Comparison of ENCODE assay signal across 25 mouse cellular contexts in genomic region chr14:30913404-30913803, GRCm38 (mm10). TPM values are rescaled to one million over a fixed set of nuclear protein-coding genes. Genes with fewer than 3 reads are reported as not detected.
DNase-seq lines count a peak whose midpoint lies in the region; ATAC-seq and TF ChIP-seq lines count a peak whose summit lies in the region.
"Had no signal": no experiment of that assay in that cellular context is flagged by ENCODE, and none has a peak within 500 bp of the region (broad histone marks: within the 10 kb centered on the region; RNA-seq: fewer than 3 reads in every experiment).

No protein-coding gene starts in this region.

- peak; percentile 51 for ATAC-seq in lung, postnatal 0 days
- ATAC-seq in heart, embryonic 12.5 days (ENCODE audit: insufficient number of reproducible peaks, low FRiP score) = no peak
- ATAC-seq: forebrain, embryonic 15.5 days; midbrain, embryonic 15.5 days had no signal

- H3K4me1 ChIP-seq in lung, postnatal 0 days (ENCODE audit: insufficient read depth, low read depth, low read length) = peaks cover 4% of the 10 kb centered on the region; the same call in 1 of the 2 replicates
- no peaks in the 10 kb centered on the region for H3K4me1 ChIP-seq in lung, adult 2 months (ENCODE audit: control insufficient read depth, insufficient read depth, low read length)
- no peaks in the 10 kb centered on the region for H3K4me1 ChIP-seq in heart, embryonic 12.5 days (replicated peaks)
- H3K4me1 ChIP-seq: forebrain, embryonic 15.5 days; midbrain, embryonic 15.5 days; stomach, embryonic 15.5 days had no signal

- WGBS in lung, postnatal 0 days = 54% methylated on average over 5 of the region's 5 CpGs
- WGBS in lung, adult 2 months = 54% methylated on average over 5 of the region's 5 CpGs
- WGBS in heart, embryonic 12.5 days = 72% methylated on average over 5 of the region's 5 CpGs

- H3K27me3 ChIP-seq in lung, postnatal 0 days (replicated peaks; ENCODE audit: insufficient read depth, low read length) = no peaks in the 10 kb centered on the region
- no peaks in the 10 kb centered on the region for H3K27me3 ChIP-seq in heart, embryonic 12.5 days (replicated peaks)
- H3K27me3 ChIP-seq: forebrain, embryonic 15.5 days; midbrain, embryonic 15.5 days; stomach, embryonic 15.5 days had no signal

- no peak for TF ChIP-seq CTCF in lung, postnatal 0 days (IDR thresholded peaks at IDR 0.05)
- TF ChIP-seq CTCF in lung, adult 2 months (IDR thresholded peaks at IDR 0.05; ENCODE audit: insufficient read depth, low read length) = no peak
- no peak for TF ChIP-seq CTCF in brain, embryonic 14.5 days (IDR thresholded peaks at IDR 0.05; ENCODE audit: borderline replicate concordance, extremely low read depth, insufficient read depth, insufficient read length)

- peak; percentile 22 for DNase-seq in gastrocnemius, postnatal 10 days
- no peak for DNase-seq in gastrocnemius, adult 8-10 months (ENCODE audit: low spot score in 2 of 2)
- peak; percentile 42 for DNase-seq in lung, postnatal 0 days (ENCODE audit: low spot score)
- DNase-seq in lung, adult 2 months = no peak
- DNase-seq in brain, embryonic 14.5 days (ENCODE audit: low read depth) = peak; percentile 20
- DNase-seq in kidney, postnatal 25 days = peak; percentile 74 to 78
- no peak for DNase-seq in neural tube, embryonic 10.5 days (ENCODE audit: extremely low spot score, low spot score)
- DNase-seq: cerebellum, adult 2 months; right cerebral cortex, postnatal 14 days had no signal

- no peak overlapping the region for H3K4me3 ChIP-seq in lung, postnatal 0 days (ENCODE audit: low read depth, low read length)
- no peak overlapping the region for H3K4me3 ChIP-seq in lung, adult 2 months (replicated peaks; ENCODE audit: extremely low read depth, low read depth, low read length)
- H3K4me3 ChIP-seq in heart, embryonic 12.5 days = no peak overlapping the region
- H3K4me3 ChIP-seq: erythroblast, embryonic 14.5 days; forebrain, embryonic 15.5 days; midbrain, embryonic 15.5 days; stomach, embryonic 15.5 days had no signal

- no peak overlapping the region for H3K27ac ChIP-seq in lung, postnatal 0 days (ENCODE audit: low read length)
- no peak overlapping the region for H3K27ac ChIP-seq in heart, embryonic 12.5 days (ENCODE audit: poor library complexity, severe bottlenecking)
- H3K27ac ChIP-seq: forebrain, embryonic 15.5 days; liver, embryonic 14.5 days; macrophage; midbrain, embryonic 15.5 days; stomach, embryonic 15.5 days had no signal

- no peaks in the 10 kb centered on the region for H3K36me3 ChIP-seq in lung, postnatal 0 days (ENCODE audit: insufficient read depth, low read length)
- no peaks in the 10 kb centered on the region for H3K36me3 ChIP-seq in heart, embryonic 12.5 days
- H3K36me3 ChIP-seq: forebrain, embryonic 15.5 days; midbrain, embryonic 15.5 days; stomach, embryonic 15.5 days had no signal

- H3K9me3 ChIP-seq in lung, postnatal 0 days (ENCODE audit: low read length) = no peaks in the 10 kb centered on the region
- H3K9me3 ChIP-seq in heart, embryonic 12.5 days (replicated peaks) = no peaks in the 10 kb centered on the region
- H3K9me3 ChIP-seq: forebrain, embryonic 15.5 days; midbrain, embryonic 15.5 days; stomach, embryonic 15.5 days had no signal

- no peak for TF ChIP-seq EP300 in lung, postnatal 0 days (IDR thresholded peaks at IDR 0.05)

- H3K4me2 ChIP-seq in lung, postnatal 0 days (replicated peaks; ENCODE audit: low read depth, low read length) = no peak overlapping the region
- H3K4me2 ChIP-seq in heart, embryonic 12.5 days = no peak overlapping the region
- H3K4me2 ChIP-seq: forebrain, embryonic 15.5 days; midbrain, embryonic 15.5 days; stomach, embryonic 15.5 days had no signal

- H3K9ac ChIP-seq in lung, postnatal 0 days (replicated peaks; ENCODE audit: low read depth) = no peak overlapping the region
- H3K9ac ChIP-seq in heart, embryonic 12.5 days = no peak overlapping the region
- H3K9ac ChIP-seq: forebrain, embryonic 15.5 days; liver, embryonic 14.5 days; midbrain, embryonic 15.5 days; stomach, embryonic 15.5 days had no signal

- TF ChIP-seq POLR2A in lung, adult 2 months (IDR thresholded peaks at IDR 0.05; ENCODE audit: borderline replicate concordance, extremely low read depth, low read depth, low read length) = no peak
- TF ChIP-seq POLR2A in brain, embryonic 14.5 days (IDR thresholded peaks at IDR 0.05; ENCODE audit: borderline replicate concordance, extremely low read depth, insufficient read depth, insufficient read length, poor library complexity, severe bottlenecking) = no peak

RNA-seq across cellular contexts. Expression of gene Itih3, which starts 10.2 kb away (rescaled TPM):
- under 1 TPM; 0.28 to 0.93 TPM for total RNA-seq in gastrocnemius, postnatal 10 days (2021)
- total RNA-seq in gastrocnemius, adult 8-10 months (2022) = under 1 TPM in 3 of 4 experiments, not detected in 1; 0.15 to 0.51 (median 0.40) TPM
- polyA plus RNA-seq in lung, postnatal 0 days (2015; fragmentation: Nextera tagmentation; extraction: Ambion mirVana) = 2.2 and 2.5 TPM in 2 replicates
- 0.87 and 1.1 TPM in 2 replicates for polyA plus RNA-seq in lung, adult 2 months (2012; rRNA removed)
- 0.47 and 1.7 TPM in 2 replicates for polyA plus RNA-seq in brain, embryonic 14.5 days (2012; rRNA removed)
- 1.4 and 2.2 TPM in 2 replicates for polyA plus RNA-seq in heart, embryonic 12.5 days (2016; fragmentation: Nextera tagmentation; extraction: Ambion mirVana)
- total RNA-seq: common myeloid progenitor, adult 5-6 weeks; granulocyte monocyte progenitor cell, adult 5-6 weeks; hematopoietic stem cell, adult 5-6 weeks had no signal
- polyA plus RNA-seq: macrophage had no signal

RNA-seq across cellular contexts. Expression of gene Itih4, which starts 27.1 kb away (rescaled TPM):
- total RNA-seq in gastrocnemius, postnatal 10 days (2021) = 1 to 10 TPM in 1 of 2 experiments, under 1 TPM in 1; 0.31 to 1.0 TPM
- total RNA-seq in gastrocnemius, adult 8-10 months (2022) = under 1 TPM in 1 of 4 experiments, not detected in 3; 0.48 TPM
- 6.7 and 7.9 TPM in 2 replicates for polyA plus RNA-seq in lung, postnatal 0 days (2015; fragmentation: Nextera tagmentation; extraction: Ambion mirVana)
- 37.7 and 43.4 TPM in 2 replicates for polyA plus RNA-seq in lung, adult 2 months (2012; rRNA removed)
- 0.04 and 0.10 TPM in 2 replicates for polyA plus RNA-seq in brain, embryonic 14.5 days (2012; rRNA removed)
- polyA plus RNA-seq in heart, embryonic 12.5 days (2016; fragmentation: Nextera tagmentation; extraction: Ambion mirVana) = 0.17 TPM in 1 of 2 replicates, not detected in the other
- total RNA-seq: common myeloid progenitor, adult 5-6 weeks; granulocyte monocyte progenitor cell, adult 5-6 weeks; hematopoietic stem cell, adult 5-6 weeks had no signal
- polyA plus RNA-seq: embryonic facial prominence, embryonic 11.5 days; forebrain, embryonic 15.5 days; limb, embryonic 11.5 days; macrophage; midbrain, embryonic 15.5 days had no signal

RNA-seq across cellular contexts. Expression of gene Itih1, which starts 29.7 kb away (rescaled TPM):
- total RNA-seq in gastrocnemius, postnatal 10 days (2021) = under 1 TPM in 1 of 2 experiments, not detected in 1; 0.34 TPM
- total RNA-seq in gastrocnemius, adult 8-10 months (2022) = under 1 TPM in 1 of 4 experiments, not detected in 3; 0.11 TPM
- polyA plus RNA-seq in lung, postnatal 0 days (2015; fragmentation: Nextera tagmentation; extraction: Ambion mirVana) = 0.81 and 1.1 TPM in 2 replicates
- polyA plus RNA-seq in lung, adult 2 months (2012; rRNA removed) = 1.1 and 1.4 TPM in 2 replicates
- polyA plus RNA-seq in brain, embryonic 14.5 days (2012; rRNA removed) = 0.03 TPM in 1 of 2 replicates, not detected in the other
- 0.10 TPM in 1 of 2 replicates, not detected in the other for polyA plus RNA-seq in heart, embryonic 12.5 days (2016; fragmentation: Nextera tagmentation; extraction: Ambion mirVana)
- total RNA-seq: common myeloid progenitor, adult 5-6 weeks; granulocyte monocyte progenitor cell, adult 5-6 weeks; hematopoietic stem cell, adult 5-6 weeks; left cerebral cortex, adult 18-20 months had no signal
- polyA plus RNA-seq: C2C12; cerebellum, adult 2 months; embryonic facial prominence, embryonic 11.5 days; erythroblast, embryonic 14.5 days; forebrain, embryonic 15.5 days; heart, embryonic 14.5 days; limb, embryonic 11.5 days; macrophage; midbrain, embryonic 15.5 days; spleen, adult 2 months had no signal

RNA-seq across cellular contexts. Expression of gene Mustn1, which starts 34.4 kb away (rescaled TPM):
- total RNA-seq in gastrocnemius, postnatal 10 days (2021) = 100 to 1,000 TPM in 1 of 2 experiments, 10 to 100 TPM in 1; 91.8 to 112 TPM
- total RNA-seq in gastrocnemius, adult 8-10 months (2022) = 100 to 1,000 TPM in 1 of 4 experiments, 10 to 100 TPM in 3; 54.5 to 111 (median 61.6) TPM
- polyA plus RNA-seq in lung, postnatal 0 days (2015; fragmentation: Nextera tagmentation; extraction: Ambion mirVana) = 30.5 and 36.6 TPM in 2 replicates
- 44.8 and 50.3 TPM in 2 replicates for polyA plus RNA-seq in lung, adult 2 months (2012; rRNA removed)
- 0.60 and 0.78 TPM in 2 replicates for polyA plus RNA-seq in brain, embryonic 14.5 days (2012; rRNA removed)
- 2.3 and 2.6 TPM in 2 replicates for polyA plus RNA-seq in heart, embryonic 12.5 days (2016; fragmentation: Nextera tagmentation; extraction: Ambion mirVana)
- total RNA-seq: hematopoietic stem cell, adult 5-6 weeks had no signal
- polyA plus RNA-seq: macrophage had no signal

RNA-seq across cellular contexts. Expression of gene Nek4, which starts 37.8 kb away (rescaled TPM):
- 1 to 10 TPM; 4.6 TPM for total RNA-seq in gastrocnemius, postnatal 10 days (2021)
- 1 to 10 TPM; 3.5 to 4.5 (median 4.0) TPM for total RNA-seq in gastrocnemius, adult 8-10 months (2022)
- 4.7 and 4.9 TPM in 2 replicates for polyA plus RNA-seq in lung, postnatal 0 days (2015; fragmentation: Nextera tagmentation; extraction: Ambion mirVana)
- 3.6 and 3.8 TPM in 2 replicates for polyA plus RNA-seq in lung, adult 2 months (2012; rRNA removed)
- polyA plus RNA-seq in brain, embryonic 14.5 days (2012; rRNA removed) = 11.1 and 13.3 TPM in 2 replicates
- 5.1 and 7.4 TPM in 2 replicates for polyA plus RNA-seq in heart, embryonic 12.5 days (2016; fragmentation: Nextera tagmentation; extraction: Ambion mirVana)

Comparison
In these comparisons a context has a peak if more than half of its experiments do, and no peak if none do; other contexts are left out.
1. DNase-seq: peak in gastrocnemius, postnatal 10 days (single experiment), lung, postnatal 0 days (single experiment), brain, embryonic 14.5 days (single experiment) and kidney, postnatal 25 days (2 of 2); none in gastrocnemius, adult 8-10 months (0 of 2), lung, adult 2 months (single experiment) and neural tube, embryonic 10.5 days (single experiment).